Mouse (Mus musculus) right cerebral cortex, adult 2 months (tissue): ENCODE results near the gene Dhx29.
A peak's percentile ranks its signal among the peaks of the same experiment; 100 is the strongest.

Experiments used
- DNase-seq, 2 experiments: peaks; one replicate each; pipeline ENCODE4 v3.0.0; 2021 to 2022; ENCODE audit warnings: low spot score in 2 of 2

Dhx29 gene

DNA sequence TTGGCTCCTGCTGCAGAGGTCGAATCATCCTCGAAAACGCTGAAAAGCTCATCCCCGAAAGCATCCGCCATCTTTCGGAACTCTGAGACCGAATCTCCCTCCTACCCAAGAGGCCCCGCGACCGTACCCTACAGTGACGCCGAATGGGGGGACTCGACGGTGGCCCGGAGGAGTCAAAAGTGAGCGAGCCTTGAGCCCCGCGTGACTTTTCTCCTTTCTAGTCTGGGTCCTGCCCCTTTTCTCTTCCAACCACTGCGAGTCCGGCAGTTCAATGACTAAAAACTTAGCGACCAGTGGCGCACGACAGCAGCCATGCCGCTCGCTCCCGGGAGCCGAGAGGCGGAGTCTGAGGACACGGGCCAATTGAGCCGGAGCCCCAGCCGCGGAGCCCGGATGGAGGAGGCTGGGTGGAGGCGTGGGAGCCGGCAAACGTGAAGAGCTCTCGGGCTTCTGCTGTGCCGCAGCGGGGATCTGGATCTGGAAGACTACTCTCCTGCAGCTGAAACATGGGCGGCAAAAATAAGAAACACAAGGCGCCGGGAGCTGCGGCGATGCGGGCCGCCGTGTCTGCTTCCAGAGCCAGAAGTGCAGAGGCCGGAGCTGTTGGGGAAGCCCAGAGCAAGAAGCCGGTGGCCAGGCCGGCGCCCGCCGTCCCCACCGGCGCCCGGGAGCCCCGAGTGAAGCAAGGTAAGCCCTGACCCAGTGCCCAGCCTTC is at the start of gene Dhx29, which contains the start of gene Mtrex:
TSS of gene Dhx29 (plus strand) at position 168 of the 715 bp plus-strand sequence.
TSS of gene Mtrex (minus strand) at position 112 of the 715 bp plus-strand sequence.
- DNase-seq, result peak; percentile 99 to 100

GRCm38 (mm10) chr13:112887234-112887633 is 40.0 kb upstream of the Dhx29 start:
- DNase-seq, result no peak

DNA sequence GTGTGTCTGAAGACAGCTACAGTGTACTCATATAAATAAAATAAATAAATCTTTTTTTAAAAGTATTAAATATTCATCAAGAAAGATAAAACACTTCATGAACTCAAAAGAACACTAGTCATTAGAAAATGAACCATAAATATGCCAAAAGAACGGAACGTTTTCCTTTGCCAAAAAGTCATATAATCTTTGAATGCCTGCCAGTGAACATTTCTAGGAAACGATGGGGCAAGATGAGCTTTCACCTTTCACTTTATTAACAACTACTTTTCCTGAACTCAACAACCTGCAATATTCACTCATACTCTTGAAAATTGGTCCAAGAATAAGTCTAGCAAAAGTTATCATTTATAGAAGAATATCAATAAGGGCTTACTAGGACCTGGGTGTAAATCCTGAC is 25.1 kb upstream of the Dhx29 start:
- no peak for DNase-seq

- DNase-seq, result peak; percentile 26 to 59
These were observed 17.6 kb upstream of the Dhx29 start for GRCm38 (mm10) chr13:112909663-112910062.

DNA sequence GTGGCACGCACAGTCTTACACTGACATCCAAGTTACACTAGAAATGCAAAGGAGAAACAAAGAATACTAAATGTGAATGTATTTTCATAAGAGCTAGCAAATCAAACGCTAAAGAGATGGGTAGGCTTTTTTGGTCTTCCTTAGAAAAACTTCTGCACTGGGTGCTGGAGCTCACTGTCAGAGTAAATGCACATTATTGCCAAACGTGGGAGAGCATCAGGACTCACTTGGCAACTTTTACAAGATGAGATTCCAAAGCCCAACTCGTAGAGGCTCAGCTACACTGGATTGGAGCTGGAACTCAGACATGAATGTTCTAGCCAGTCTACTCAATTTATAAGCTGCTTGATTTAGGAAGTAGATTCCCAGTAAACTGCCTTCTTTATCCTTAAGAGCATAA is 16.8 kb upstream of the Dhx29 start:
- DNase-seq, result peak in 1 of 2 experiments; percentile 4

DNA sequence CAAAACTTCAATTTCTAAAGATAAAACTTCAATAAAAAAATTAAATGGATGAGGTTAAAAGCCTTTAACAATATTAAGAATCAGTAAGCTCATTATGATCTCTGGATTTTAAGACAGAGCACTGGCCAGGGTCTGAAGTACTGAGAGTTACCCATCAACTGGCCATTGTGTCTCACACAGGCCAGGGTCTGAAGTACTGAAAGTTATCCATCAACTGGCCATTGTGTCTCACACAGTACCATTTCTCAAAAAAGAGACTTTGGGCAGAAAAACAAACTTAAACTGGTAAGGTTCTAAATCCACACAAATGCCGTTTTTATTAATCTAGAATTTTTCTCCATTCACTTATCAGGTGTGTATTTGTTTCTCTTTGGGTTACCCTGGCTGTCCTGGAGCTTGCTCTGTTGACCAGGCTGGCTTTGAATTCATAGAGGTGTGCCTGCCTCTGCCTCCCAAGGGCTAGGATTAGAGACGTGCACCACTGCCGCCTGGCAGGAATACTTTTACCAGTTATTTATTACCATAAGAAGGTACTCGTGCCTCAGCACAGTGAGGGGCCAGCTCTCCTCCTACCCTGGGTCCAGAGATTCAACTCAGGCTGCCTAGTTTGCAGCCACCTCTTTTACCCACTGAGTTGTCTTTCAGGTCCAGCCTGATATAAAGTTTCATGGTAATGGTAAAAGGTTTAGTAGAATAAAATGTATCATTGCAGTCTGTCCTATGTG is 8.0 kb upstream of the Dhx29 start:
- DNase-seq, result no peak

DNA sequence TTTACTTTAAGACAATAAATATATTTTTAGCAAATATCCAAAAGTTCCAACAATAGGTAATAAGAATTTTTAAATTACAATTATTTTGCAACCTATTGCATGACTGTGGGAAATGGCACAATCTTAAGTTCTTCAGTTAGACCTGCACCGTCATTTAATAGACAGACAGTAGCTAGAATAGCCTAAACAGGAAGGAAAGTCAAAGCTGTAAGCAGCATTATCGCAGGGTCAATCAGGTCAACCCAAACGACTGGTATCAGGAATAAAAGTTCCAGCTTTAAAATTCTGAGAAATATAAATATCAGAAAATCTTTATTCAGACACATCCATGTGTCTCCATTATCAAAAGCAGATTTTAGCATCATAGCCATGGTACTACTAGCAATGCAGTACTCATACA is 6.3 kb upstream of the Dhx29 start:
- no peak for DNase-seq

- DNase-seq, result no peak
These were observed 2.0 kb upstream of the Dhx29 start for GRCm38 (mm10) chr13:112925266-112925665.

DNA sequence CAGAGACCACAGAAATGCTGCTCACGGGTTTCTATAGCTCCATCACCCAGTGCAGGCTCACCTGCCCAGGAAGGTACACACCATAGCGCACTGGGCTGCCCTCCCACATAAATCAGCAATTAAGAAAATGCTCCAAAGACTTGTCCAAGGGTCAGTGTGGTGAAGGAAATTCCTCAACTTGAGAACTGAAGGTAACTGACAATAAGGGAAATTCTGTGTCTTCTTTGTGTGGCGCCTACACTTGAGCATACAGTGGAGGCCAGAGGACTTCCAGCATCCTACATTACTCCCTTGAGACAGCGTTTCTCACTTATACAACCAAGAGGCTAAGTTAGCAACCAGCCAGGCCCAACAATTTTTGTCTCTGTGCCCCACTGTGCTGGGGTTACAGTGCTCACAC is 1.3 kb upstream of the Dhx29 start:
- DNase-seq, result no peak

DNA sequence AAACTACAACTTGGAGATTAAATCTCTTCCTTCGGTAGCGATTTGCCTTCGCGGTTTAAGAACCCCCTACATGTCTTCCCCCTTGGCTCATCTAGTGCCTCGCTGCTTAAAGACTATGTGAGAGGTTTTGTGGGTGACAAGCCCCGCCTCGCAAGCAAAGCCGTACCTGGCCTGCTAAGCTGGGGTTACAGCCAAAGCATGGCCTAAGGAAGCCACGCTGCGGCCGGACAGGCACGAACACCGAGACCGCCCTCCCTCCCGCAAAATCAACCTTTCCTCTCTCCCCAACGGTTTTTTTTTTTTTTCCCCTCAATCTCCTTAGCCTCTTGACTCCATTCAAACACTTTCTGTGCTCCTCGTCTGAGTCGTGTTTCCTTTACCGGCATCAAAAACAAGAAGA is 458 bp upstream of the Dhx29 start:
- DNase-seq, result no peak

DNA sequence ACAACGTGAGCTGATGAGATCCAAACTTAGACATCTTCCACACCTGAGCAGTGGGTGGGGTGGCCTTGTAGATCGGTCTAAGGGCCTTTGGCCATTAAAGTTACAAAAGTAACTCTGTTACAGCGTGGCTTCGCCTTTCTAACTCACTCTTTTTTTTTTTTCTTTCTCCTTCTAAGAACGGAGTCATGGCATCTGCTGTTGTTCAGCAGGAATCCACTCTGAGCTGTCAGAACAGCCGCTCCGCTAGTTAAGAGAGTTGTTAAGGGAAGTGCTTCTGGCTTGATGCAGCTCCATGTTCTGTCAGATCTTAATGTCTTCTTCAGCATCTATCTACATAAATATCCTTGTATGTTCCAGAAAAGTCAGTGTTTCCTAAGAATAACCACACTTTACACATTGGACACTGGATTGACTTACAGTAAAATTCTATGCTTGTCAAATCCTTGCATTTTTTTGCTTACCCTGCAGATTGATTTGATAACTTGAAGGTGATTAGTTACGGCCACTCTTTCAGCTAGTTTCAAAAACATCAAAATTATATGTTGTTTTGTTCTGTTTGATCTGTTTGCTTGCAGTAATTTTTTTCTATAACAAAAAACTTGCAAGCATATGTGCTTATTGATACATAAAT is 899 bp downstream of the Dhx29 start:
- DNase-seq, result no peak

GRCm38 (mm10) chr13:112938130-112938529 is 10.9 kb downstream of the Dhx29 start:
- DNase-seq, result no peak

GRCm38 (mm10) chr13:112941879-112942330 is 14.7 kb downstream of the Dhx29 start:
- peak; percentile 10 to 24 for DNase-seq

- no peak for DNase-seq
These were observed 18.1 kb downstream of the Dhx29 start for GRCm38 (mm10) chr13:112945312-112945711.

DNA sequence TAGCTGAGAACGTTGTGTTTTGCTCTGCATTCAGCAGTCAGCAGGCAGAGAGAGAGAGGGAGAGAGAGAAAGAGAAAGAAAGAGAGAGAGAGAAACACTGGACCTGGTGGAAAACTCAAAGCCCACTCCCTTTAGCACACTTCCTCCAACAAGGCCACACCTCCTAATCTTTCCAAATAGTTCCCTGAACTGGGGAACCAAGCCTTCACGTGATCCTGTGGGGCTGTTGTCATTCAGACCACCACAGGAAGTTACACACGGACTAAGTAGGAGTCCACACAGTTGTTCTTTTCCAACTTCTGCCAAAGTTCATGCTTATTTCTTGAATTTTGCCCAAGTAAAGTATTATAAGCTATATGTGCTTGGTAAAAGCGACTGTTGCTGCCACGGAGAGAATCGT is 18.6 kb downstream of the Dhx29 start:
- DNase-seq, result no peak

GRCm38 (mm10) chr13:112954067-112954466 is 26.8 kb downstream of the Dhx29 start:
- no peak for DNase-seq

GRCm38 (mm10) chr13:112963081-112963480 is 35.8 kb downstream of the Dhx29 start:
- DNase-seq, result no peak

- no peak for DNase-seq
These were observed 37.2 kb downstream of the Dhx29 start for GRCm38 (mm10) chr13:112964421-112964820.

DNA sequence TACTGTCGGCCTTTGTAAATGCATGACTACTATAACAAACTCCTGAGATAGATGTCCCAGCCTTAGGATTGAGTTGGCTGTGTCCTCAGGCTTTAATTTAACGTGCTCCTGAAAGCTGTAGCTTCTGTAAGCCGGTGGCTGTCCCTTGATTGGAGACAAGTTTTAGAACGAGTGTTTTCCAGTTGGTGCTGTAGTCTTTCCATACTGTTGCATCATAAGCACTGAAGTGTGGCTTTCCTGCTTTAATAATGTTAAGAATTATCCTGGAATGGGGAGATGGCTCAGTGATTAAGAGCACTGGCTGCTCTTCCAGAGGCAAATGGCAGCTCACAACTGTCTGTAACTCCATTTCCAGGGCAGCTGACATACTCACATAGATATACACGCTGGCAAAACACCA is 40.0 kb downstream of the Dhx29 start:
- no peak for DNase-seq

DNA sequence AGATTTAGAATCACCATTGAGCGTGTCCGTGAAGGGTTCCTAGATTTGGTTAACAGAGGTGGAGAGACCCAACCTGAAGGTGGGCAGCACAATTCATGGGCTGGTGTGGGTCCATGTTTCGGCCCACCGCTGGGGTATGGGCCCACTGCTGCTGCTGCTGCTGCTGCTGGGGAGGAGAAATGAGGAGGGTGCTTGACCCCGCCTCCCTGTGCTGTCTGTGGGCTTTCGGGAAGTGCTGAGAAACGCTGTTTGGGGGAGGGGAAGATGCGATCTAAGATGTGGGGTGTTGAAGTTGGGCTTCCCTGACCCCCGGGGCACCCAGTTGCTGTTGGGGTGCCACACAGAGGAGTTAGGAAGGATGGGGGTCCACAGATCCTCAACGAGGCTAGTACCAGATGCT is 49.5 kb downstream of the Dhx29 start:
- no peak for DNase-seq

GRCm38 (mm10) chr13:112985605-112986450 is 58.6 kb downstream of the Dhx29 start:
- no peak for DNase-seq
